Mouse (Mus musculus) G1E (cell line): ENCODE results near the gene Slc35e3. TPM values are rescaled to one million over a fixed set of nuclear protein-coding genes. Genes with fewer than 3 reads are reported as not detected.

Source experiments
- ATAC-seq: 2 replicates; pipeline ENCODE4 v1.8.0; 2016; ENCODE audit warnings: mild to moderate bottlenecking; ENCODE audit not compliant: insufficient number of reproducible peaks, poor library complexity, low FRiP score, severe bottlenecking; ENCODE audit errors: extremely low read depth
- DNase-seq: peaks from one replicate; pipeline ENCODE4 v3.0.0; 2012; ENCODE audit warnings: low spot score
- H3K27me3 ChIP-seq: 2 replicates; pipeline ENCODE4 v1.6.1; 2012; ENCODE audit warnings: mild to moderate bottlenecking, low read length, inconsistent platforms; ENCODE audit not compliant: insufficient read depth
- H3K36me3 ChIP-seq: replicated peaks from 2 replicates; pipeline ENCODE3; 2012; ENCODE audit warnings: mild to moderate bottlenecking, inconsistent platforms
- H3K4me1 ChIP-seq: 2 replicates; pipeline ENCODE4 v1.6.1; 2012; ENCODE audit warnings: low read depth, low read length, inconsistent platforms, mixed read lengths; ENCODE audit not compliant: insufficient read depth
- H3K4me3 ChIP-seq: 2 replicates; pipeline ENCODE4 v1.5.1; 2012; ENCODE audit warnings: low read depth, mild to moderate bottlenecking, inconsistent platforms, low read length, moderate library complexity, mixed read lengths
- H3K9me3 ChIP-seq: replicated peaks from 2 replicates; pipeline ENCODE4 v1.6.1; 2012; ENCODE audit warnings: inconsistent platforms
- CTCF ChIP-seq: IDR thresholded peaks from 2 replicates; pipeline ENCODE4 v1.5.1; 2012; ENCODE audit warnings: low read depth, low read length, inconsistent platforms, mixed read lengths
- GATA1 ChIP-seq: IDR thresholded peaks from 2 replicates; pipeline ENCODE4 v1.6.1; 2012; ENCODE audit warnings: borderline replicate concordance, low read length, inconsistent platforms, mixed read lengths
- GATA2 ChIP-seq: IDR thresholded peaks from 2 replicates; pipeline ENCODE4 v1.6.1; 2012; ENCODE audit warnings: low read depth, low read length, inconsistent platforms, borderline replicate concordance
- POLR2AphosphoS5 ChIP-seq: IDR thresholded peaks from 2 replicates; pipeline ENCODE4 v1.6.1; 2012; ENCODE audit warnings: low read depth, low read length, inconsistent platforms; ENCODE audit not compliant: insufficient replicate concordance
- TAL1 ChIP-seq: conservative IDR thresholded peaks from 2 replicates; pipeline ENCODE4 v1.6.1; 2012; ENCODE audit warnings: low read depth, low read length, inconsistent platforms, mixed read lengths
- polyA plus RNA-seq: library from polyadenylated mRNA; stranded (reverse); fragments of >175 nt; gene quantifications from 2 replicates; pipeline ENCODE4 v1.2.3, GENCODE M21; 2012
- total RNA-seq, 2 experiments: library from RNA; stranded (forward) in 1 of 2; stranded (reverse) in 1 of 2; fragments of 200-1000 nt in 1 of 2; fragments of >200 nt in 1 of 2; fragmentation: Nextera tagmentation in 1 of 2; gene quantifications; 2 replicates each; pipeline ENCODE4 v1.2.3; 2014 to 2017

Gene Slc35e3
- total and polyA plus RNA-seq, 3 experiments: 1.5 to 10.9 (median 3.5) TPM

GRCm38 (mm10) chr10:117699914-117700313 lies 46.3 kb downstream of the Slc35e3 start:
- TF ChIP-seq POLR2AphosphoS5: no peak
- no peak for TF ChIP-seq GATA2
- no peak for TF ChIP-seq GATA1
- TF ChIP-seq TAL1: no peak
- TF ChIP-seq CTCF: no peak
- Histone ChIP-seq H3K36me3 (peaks cover 94% of the 10 kb centered on the region), H3K9me3 (no peaks in the 10 kb centered on the region), H3K27me3 (no peaks in the 10 kb centered on the region), H3K4me1 (no peaks in the 10 kb centered on the region; the same call in none of the 2 replicates), H3K4me3 (no peak overlapping the region)
- no peak for ATAC-seq
- DNase-seq: no peak

GRCm38 (mm10) chr10:117698313-117699138 lies 47.6 kb downstream of the Slc35e3 start:
- no peak overlapping the region for H3K4me3 ChIP-seq
- DNase-seq: no peak
- TF ChIP-seq POLR2AphosphoS5 (no peak), GATA2 (no peak), CTCF (no peak), TAL1 (no peak), GATA1 (no peak)
- H3K27me3 ChIP-seq: no peaks in the 10 kb centered on the region
- no peaks in the 10 kb centered on the region for H3K9me3 ChIP-seq
- H3K36me3 ChIP-seq: peaks cover 94% of the 10 kb centered on the region
- no peaks in the 10 kb centered on the region; the same call in none of the 2 replicates for H3K4me1 ChIP-seq
- no peak for ATAC-seq

- H3K36me3 ChIP-seq: peaks cover 92% of the 10 kb centered on the region
- H3K9me3 ChIP-seq: no peaks in the 10 kb centered on the region
- TF ChIP-seq TAL1: no peak
- no peak for TF ChIP-seq GATA2
- no peak for TF ChIP-seq POLR2AphosphoS5
- no peak for TF ChIP-seq GATA1
- TF ChIP-seq CTCF: no peak
- no peaks in the 10 kb centered on the region; the same call in none of the 2 replicates for H3K4me1 ChIP-seq
- ATAC-seq (0 out of 2 replicates have a peak, but pooled peaks have one; percentile 60), DNase-seq (no peak)
- no peak overlapping the region for H3K4me3 ChIP-seq
- H3K27me3 ChIP-seq: no peaks in the 10 kb centered on the region
Observed at GRCm38 (mm10) chr10:117697561-117698115, 48.5 kb downstream of the Slc35e3 start.

DNA sequence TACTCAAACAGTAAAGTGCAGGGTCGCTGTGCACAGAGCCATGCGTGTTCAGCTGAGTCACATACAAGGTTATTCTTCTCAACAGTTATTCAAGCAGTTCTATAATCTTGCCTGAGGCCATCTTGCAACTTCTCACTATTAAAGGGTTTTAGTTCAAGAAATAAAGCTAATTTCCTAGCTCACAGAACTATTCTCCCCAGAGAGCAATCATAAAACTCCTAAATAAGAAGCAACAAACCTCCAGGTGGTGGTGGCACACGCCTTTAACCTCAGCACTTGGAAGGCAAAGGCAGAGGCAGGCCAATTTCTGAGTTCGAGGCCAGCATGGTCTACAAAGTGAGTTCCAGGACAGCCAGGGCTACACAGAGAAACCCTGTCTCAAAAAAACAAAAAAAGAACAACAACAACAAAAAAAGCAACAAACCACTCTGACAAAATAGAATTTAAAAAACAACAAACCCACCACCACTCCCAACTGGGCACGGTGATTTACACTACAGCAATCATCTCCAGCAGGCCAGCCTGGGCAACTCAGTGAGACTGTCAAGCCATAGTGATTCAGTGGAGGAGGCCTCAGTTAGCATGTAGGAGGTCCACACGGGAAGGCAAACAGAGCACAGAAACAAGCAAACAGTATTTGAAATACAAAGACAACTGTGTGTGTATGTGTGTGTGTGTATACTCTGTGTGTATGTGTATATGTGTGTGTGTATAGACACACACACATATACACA lies 49.2 kb downstream of the Slc35e3 start:
- ATAC-seq (no peak), DNase-seq (no peak)
- Histone ChIP-seq H3K4me3 (no peak overlapping the region), H3K36me3 (peaks cover 93% of the 10 kb centered on the region), H3K9me3 (no peaks in the 10 kb centered on the region), H3K27me3 (no peaks in the 10 kb centered on the region), H3K4me1 (no peaks in the 10 kb centered on the region; the same call in none of the 2 replicates)
- no peak for TF ChIP-seq CTCF
- no peak for TF ChIP-seq GATA2
- TF ChIP-seq POLR2AphosphoS5: no peak

DNA sequence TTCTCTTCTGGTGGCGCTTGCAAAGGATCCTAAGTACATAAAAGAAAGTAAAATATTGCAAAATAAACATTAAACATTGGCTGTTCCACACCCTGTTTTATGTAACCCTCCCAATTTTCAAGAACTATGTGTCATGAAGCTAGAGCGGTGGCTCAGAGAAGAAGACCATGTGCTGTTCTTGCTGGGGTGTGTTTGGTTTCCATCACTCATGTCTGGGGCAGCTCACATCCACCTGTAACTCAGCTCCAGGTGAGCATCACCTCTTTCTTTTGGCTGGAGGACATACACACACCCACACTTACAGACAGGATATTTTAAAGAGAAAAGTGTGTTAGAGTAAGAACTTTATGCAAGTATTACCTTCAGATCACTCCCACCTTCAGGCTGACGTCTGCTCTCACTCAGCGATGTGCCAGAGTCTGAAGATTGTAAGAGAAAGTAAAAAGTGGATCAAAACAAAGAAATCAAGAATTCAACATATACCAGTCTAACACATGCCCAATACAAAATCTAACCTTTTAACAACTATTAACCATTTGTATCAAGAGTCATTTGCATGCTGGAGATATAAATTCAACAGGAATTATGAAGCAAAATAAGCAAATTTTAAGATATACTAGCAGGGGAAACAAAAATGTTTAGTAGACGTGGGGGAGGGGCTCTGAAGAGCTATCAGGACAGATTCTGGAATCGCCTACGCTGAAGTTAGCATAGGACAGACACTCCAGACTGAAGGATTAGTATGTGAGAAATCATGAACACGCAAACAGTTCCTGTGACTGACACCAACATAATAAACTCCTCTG lies 49.9 kb downstream of the Slc35e3 start:
- no peak for ATAC-seq
- TF ChIP-seq GATA1 (no peak), CTCF (no peak), POLR2AphosphoS5 (no peak), TAL1 (no peak), GATA2 (no peak)
- no peaks in the 10 kb centered on the region; the same call in none of the 2 replicates for H3K4me1 ChIP-seq
- H3K9me3 ChIP-seq: no peaks in the 10 kb centered on the region
- no peaks in the 10 kb centered on the region for H3K27me3 ChIP-seq
- peaks cover 92% of the 10 kb centered on the region for H3K36me3 ChIP-seq
- no peak for DNase-seq
- no peak overlapping the region for H3K4me3 ChIP-seq

DNA sequence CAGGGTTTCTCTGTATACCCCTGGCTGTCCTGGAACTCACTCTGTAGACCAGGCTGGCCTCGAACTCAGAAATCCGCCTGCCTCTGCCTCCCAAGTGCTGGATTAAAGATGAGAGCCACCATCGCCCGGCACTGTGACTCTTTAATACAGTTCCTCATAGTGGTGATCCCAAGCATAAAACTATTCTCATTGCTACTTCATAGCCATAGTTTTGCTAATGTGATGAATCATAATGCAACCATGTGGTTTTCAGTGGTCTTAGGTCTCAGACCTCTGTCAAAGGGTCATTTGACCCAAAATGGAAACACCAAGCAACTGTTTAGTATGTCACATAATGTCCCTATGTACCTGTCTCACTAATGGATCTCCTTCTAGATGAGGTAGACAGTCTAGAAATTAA lies 50.6 kb downstream of the Slc35e3 start:
- TF ChIP-seq GATA1: no peak
- no peaks in the 10 kb centered on the region for H3K9me3 ChIP-seq
- DNase-seq (no peak), ATAC-seq (no peak)
- H3K4me1 ChIP-seq: no peaks in the 10 kb centered on the region; the same call in none of the 2 replicates
- peaks cover 93% of the 10 kb centered on the region for H3K36me3 ChIP-seq
- H3K27me3 ChIP-seq: no peaks in the 10 kb centered on the region
- no peak overlapping the region for H3K4me3 ChIP-seq
